Mouse (Mus musculus): Measurements from ENCODE around the gene Prkaca.

GRCm38 (mm10) chr8:84039050-84039449, 66.3 kb downstream of the Prkaca start:
- TF ChIP-seq CTCF (IDR thresholded peaks at IDR 0.05; ENCODE audit: control insufficient read depth, insufficient read depth, insufficient replicate concordance, low read depth, low read length) (peak; percentile 61; the same call in 1 of the 2 replicates), POLR2A (IDR thresholded peaks at IDR 0.05; ENCODE audit: control insufficient read depth, low read depth, low read length) (no peak)

Measured in testis, adult 2 months (tissue).